Mouse (Mus musculus): Measurements from ENCODE around the gene Gm14412. TPM values are rescaled to one million over a fixed set of nuclear protein-coding genes. Genes with fewer than 3 reads are reported as not detected.

Gm14412 gene
- not detected in 2 replicates for polyA plus RNA-seq (2012; rRNA removed)

DNA sequence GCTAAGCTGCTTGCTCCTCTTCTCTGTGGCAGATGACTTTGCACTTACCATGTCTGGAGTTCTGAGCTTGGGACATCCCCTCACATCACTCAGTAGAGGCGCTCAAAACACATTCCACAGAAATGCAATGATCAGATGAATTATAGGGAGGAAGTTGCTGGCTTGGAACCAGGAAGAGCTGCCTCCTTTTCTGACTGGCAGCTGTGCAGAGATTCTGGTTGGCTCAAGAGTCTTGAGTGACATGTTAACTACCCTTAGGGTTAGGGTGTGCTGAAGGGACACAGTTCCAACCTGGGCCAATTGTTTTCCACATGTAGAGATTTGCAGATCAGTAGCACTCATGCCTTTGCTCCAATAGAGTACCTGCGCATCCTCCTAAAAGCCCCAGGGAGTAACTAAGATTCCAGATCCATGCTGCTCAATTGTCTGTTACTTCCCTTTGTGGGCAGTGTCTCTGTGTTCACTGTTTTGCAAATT, at the start of gene Gm14412:
Gm14412 (minus strand) TSS at position 51 of the 477 bp plus-strand sequence.

GRCm38 (mm10) chr2:177266936-177267335, 57.2 kb downstream of the Gm14412 start, which contains the start of gene Gm14409:
Gm14409 (minus strand) TSS chr2:177267036.

Other genes with a start within 250 kb of the Gm14412 start
- gene Gm14401, start 250.0 kb downstream of the Gm14412 start, polyA plus RNA-seq (2012; rRNA removed): not detected in 2 replicates
- not detected in 2 replicates for gene Gm14410, start 117.9 kb downstream of the Gm14412 start, polyA plus RNA-seq (2012; rRNA removed)
- gene Gm14409, start 57.3 kb downstream of the Gm14412 start, polyA plus RNA-seq (2012; rRNA removed): not detected in 2 replicates
- 0.22 TPM in 1 of 2 replicates, not detected in the other for gene Gm14418, start 74.0 kb upstream of the Gm14412 start, polyA plus RNA-seq (2012; rRNA removed)
- 0.12 TPM in 1 of 2 replicates, not detected in the other for gene Zfp970, start 140.4 kb upstream of the Gm14412 start, polyA plus RNA-seq (2012; rRNA removed)
- 0.12 TPM in 1 of 2 replicates, not detected in the other for gene Gm14403, start 173.9 kb upstream of the Gm14412 start, polyA plus RNA-seq (2012; rRNA removed)

All from stomach, adult 2 months (tissue).